Mouse (Mus musculus) heart, embryonic 16.5 days (tissue): Measurements from ENCODE around the gene Rfx4. TPM values are rescaled to one million over a fixed set of nuclear protein-coding genes. Genes with fewer than 3 reads are reported as not detected.

Experiments used
- ATAC-seq: fragments of 200-750 bp; cut with Nextera tagmentation; replicated peaks from 2 replicates; pipeline ENCODE4 v1.8.0; 2017; ENCODE audit warnings: moderate number of reproducible peaks; ENCODE audit not compliant: insufficient read depth, low FRiP score; ENCODE audit errors: extremely low read depth
- H3K27ac ChIP-seq: fragments of 300-500 bp; sonication (generic); 2 replicates; pipeline ENCODE4 v1.5.1; 2014; ENCODE audit warnings: mild to moderate bottlenecking, low read length, control low read depth, moderate library complexity
- H3K27me3 ChIP-seq: fragments of 300-500 bp; sonication (generic); 2 replicates; pipeline ENCODE4 v1.6.1; 2014; ENCODE audit warnings: low read length, mixed read lengths; ENCODE audit not compliant: control insufficient read depth, insufficient read depth
- H3K36me3 ChIP-seq: fragments of 300-500 bp; sonication (generic); 2 replicates; pipeline ENCODE4 v1.6.1; 2014; ENCODE audit not compliant: control insufficient read depth, insufficient read depth
- H3K4me1 ChIP-seq: fragments of 300-500 bp; sonication (generic); 2 replicates; pipeline ENCODE4 v1.6.1; 2014; ENCODE audit warnings: low read length, mixed read lengths; ENCODE audit not compliant: control insufficient read depth, insufficient read depth
- H3K4me2 ChIP-seq: fragments of 300-500 bp; sonication (generic); 2 replicates; pipeline ENCODE4 v1.6.1; 2014; ENCODE audit warnings: low read depth, mild to moderate bottlenecking, control low read depth, low read length
- H3K4me3 ChIP-seq: fragments of 300-500 bp; sonication (generic); 2 replicates; pipeline ENCODE4 v1.5.1; 2014; ENCODE audit warnings: mild to moderate bottlenecking, control low read depth, low read length
- H3K9ac ChIP-seq: fragments of 300-500 bp; sonication (generic); 2 replicates; pipeline ENCODE4 v1.6.1; 2014; ENCODE audit warnings: low read length, control low read depth
- H3K9me3 ChIP-seq: fragments of 300-500 bp; sonication (generic); replicated peaks from 2 replicates; pipeline ENCODE4 v1.6.1; 2016; ENCODE audit warnings: low read length; ENCODE audit not compliant: control insufficient read depth
- WGBS: fragments of 180-500 bp; shearing (Covaris S2); extraction: QIAGEN DNeasy Blood & Tissue Kit; methylation state at CpG from one replicate; pipeline ENCODE4 v1.1.7; 2014; 5-methylcytosine and 5-hydroxymethylcytosine counted together
- polyA plus RNA-seq: library from polyadenylated mRNA; unstranded; fragments of >200 nt; fragmentation: Nextera tagmentation; extraction: Ambion mirVana; gene quantifications from 2 replicates; pipeline ENCODE4 v1.2.1, GENCODE M21; 2015

Gene Rfx4
- polyA plus RNA-seq, 1 experiment from 2014 or later = 0.04 TPM

DNA sequence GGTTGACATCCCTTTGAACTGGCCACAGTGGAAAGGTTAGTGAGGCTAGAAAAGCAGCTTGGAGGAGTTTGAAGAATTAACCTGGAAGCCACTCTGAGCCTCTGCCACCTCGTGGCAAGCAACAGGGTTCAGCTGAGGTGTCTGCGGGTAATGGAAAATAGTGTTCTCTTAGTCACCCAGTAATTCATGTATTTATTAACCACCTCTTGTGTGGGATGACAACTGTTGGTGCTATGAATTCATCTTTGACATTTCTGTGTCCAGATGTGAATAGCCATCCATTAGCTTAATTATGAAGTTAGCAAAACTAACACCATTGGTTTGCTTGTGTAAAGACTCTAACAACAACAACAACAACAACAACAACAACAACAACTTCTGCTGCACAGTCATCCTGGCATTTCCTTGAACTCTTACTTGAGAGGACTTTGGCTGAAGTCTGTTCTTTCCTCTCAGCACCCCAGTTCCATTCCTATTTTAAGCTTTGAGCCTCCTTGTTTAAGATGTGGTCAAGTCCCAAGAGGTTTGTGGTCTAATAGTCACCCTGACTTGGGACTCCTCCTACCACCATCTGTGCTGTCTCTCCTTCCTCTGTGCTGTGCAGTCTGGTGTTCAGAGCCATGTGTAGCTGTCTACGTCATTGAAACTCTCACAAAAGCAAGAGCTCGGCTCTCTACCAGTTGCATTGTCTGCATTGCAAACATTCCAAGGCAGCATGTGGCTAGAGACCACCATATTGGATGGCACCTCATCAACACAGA, 60.0 kb downstream of the Rfx4 start:
- H3K9me3 ChIP-seq = no peaks in the 10 kb centered on the region
- H3K4me2 ChIP-seq = no peak overlapping the region
- no peak overlapping the region for H3K9ac ChIP-seq
- no peak overlapping the region for H3K27ac ChIP-seq
- ATAC-seq = no peak
- WGBS = 53% methylated on average over 4 of the region's 4 CpGs
- no peaks in the 10 kb centered on the region for H3K27me3 ChIP-seq
- no peaks in the 10 kb centered on the region for H3K36me3 ChIP-seq
- peaks cover 2% of the 10 kb centered on the region; the same call in 1 of the 2 replicates for H3K4me1 ChIP-seq
- H3K4me3 ChIP-seq = no peak overlapping the region

DNA sequence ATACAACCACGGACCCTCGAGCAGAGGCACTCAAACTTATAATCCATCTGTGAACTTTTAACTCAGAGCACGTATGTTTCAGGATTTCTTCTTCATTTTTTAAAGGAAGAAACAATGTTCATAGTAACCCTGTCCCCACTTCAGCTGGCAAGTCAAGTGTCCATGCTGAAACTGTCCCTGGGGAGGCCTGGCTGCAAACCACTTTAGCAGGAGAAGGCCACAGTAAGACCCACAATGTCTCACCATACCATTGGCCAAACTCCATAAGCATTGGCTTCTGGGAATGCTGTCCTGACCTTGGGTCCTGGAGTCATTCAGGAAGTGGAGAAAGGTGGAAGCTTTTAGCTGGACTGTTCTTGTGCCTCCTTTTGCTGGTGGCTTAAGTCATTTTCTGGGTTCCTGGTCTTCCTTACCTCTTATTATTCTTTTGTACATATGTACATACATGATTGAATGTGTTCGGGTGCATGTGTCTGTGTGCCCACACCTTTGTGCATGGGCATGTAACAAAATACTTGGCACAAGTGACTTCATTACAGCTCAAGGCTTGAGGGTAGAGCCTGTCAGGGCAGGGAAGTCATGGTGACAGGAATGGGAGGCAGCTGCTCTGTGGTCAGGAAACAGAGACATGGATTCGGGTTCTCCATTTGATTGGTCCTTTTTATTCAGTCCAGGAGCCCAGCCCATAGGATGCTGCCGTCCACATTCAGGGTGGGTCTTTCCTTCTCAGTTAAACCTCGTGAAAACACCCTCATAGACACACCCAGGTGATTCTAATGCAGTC, 61.4 kb downstream of the Rfx4 start:
- no peaks in the 10 kb centered on the region for H3K36me3 ChIP-seq
- no peak overlapping the region for H3K9ac ChIP-seq
- H3K4me3 ChIP-seq = no peak overlapping the region
- H3K9me3 ChIP-seq = no peaks in the 10 kb centered on the region
- no peak overlapping the region for H3K27ac ChIP-seq
- H3K4me2 ChIP-seq = no peak overlapping the region
- peaks cover 2% of the 10 kb centered on the region; the same call in 1 of the 2 replicates for H3K4me1 ChIP-seq
- 80% methylated on average over 7 of the region's 7 CpGs for WGBS
- ATAC-seq = no peak
- H3K27me3 ChIP-seq = no peaks in the 10 kb centered on the region

DNA sequence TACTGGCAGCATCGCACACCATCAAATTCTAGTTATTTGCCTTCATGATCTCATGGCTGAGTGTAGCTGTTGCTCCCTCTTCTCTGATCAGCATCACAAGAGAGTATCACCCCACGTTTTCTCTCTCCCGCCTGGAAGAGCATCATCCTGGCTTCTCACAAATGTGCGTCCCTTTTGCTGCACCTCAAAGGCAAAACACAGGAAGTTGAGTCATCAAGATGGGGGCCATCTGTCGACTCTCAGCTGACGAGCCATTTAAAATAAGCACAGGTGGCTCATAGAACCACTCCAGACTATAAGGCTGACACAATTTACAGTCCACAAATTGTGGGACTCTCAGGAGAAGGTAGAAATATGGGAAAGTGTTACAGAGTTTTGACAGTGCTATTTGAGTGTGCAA, 63.8 kb downstream of the Rfx4 start:
- no peak overlapping the region for H3K27ac ChIP-seq
- peaks cover 2% of the 10 kb centered on the region; the same call in 1 of the 2 replicates for H3K4me1 ChIP-seq
- H3K4me2 ChIP-seq = no peak overlapping the region
- no peak overlapping the region for H3K9ac ChIP-seq
- H3K36me3 ChIP-seq = no peaks in the 10 kb centered on the region
- no peak overlapping the region for H3K4me3 ChIP-seq
- WGBS = 55% methylated on average over 6 of the region's 6 CpGs
- H3K27me3 ChIP-seq = no peaks in the 10 kb centered on the region
- no peak for ATAC-seq
- H3K9me3 ChIP-seq = no peaks in the 10 kb centered on the region

DNA sequence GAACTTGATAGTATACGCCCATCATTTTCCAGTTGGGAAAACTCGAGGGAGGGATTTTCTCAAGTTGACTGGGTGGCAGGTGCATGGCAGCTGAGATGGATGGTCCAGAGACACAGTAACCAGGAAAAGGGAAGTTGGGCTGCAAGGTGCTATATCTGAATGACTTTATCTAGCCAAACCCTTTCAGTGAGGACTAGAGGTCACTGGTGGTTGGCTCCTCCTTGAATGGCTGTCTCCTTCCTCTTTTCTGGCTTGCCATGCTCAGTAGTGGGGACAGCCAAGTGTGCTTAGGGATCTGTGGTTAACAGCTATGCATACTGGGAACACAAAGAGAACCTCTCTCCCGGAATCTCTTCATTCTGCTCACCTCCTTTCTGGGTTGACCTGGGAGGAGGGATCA, 64.4 kb downstream of the Rfx4 start:
- Histone ChIP-seq H3K27me3 (no peaks in the 10 kb centered on the region), H3K36me3 (no peaks in the 10 kb centered on the region), H3K4me2 (no peak overlapping the region), H3K27ac (no peak overlapping the region), H3K4me3 (no peak overlapping the region), H3K9me3 (no peaks in the 10 kb centered on the region), H3K9ac (no peak overlapping the region), H3K4me1 (peaks cover 2% of the 10 kb centered on the region; the same call in 1 of the 2 replicates)
- ATAC-seq = no peak
- 66% methylated on average over 3 of the region's 3 CpGs for WGBS

DNA sequence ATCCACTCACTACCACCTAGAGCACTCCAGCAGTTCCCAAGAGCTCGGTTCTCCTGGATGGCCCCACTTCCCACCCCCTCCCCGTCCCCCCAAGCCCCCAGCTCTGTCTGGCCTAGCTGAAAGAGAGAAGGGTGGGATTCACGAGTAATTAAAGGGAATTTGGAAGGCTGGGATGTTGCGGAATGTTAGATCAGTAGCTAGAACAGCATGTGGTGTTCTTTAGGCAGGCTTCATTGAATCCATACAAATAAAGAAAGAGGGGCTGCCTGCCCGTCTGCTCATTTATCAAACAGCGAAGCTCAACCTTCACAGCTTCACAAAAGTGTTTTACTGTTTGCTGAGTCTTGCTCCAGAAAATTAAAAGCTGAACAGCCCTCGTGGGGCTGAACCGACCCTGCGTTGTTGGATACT, 66.9 kb downstream of the Rfx4 start:
- WGBS = 57% methylated on average over 9 of the region's 9 CpGs
- ATAC-seq = no peak
- H3K27me3 ChIP-seq = no peaks in the 10 kb centered on the region

DNA sequence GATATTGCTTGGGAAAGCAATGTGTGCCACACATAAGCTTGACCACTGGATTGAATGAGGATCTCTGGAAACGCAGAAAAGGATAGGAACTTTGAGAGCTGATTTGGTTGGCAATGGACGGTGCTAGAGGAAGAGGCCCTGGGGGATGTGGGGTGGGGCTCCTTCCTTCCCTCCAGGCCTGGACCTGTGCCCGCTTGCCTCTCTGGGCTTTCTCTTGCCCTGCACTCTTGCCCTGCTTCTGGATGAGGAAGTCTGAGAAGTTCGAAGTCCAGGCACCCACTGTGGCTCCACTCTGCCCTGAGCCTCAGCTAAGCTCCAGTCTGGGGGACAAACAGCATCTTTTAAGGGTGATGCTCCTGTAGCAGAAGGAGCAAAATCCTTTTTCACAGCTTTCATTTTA, 67.8 kb downstream of the Rfx4 start:
- Histone ChIP-seq H3K9me3 (no peaks in the 10 kb centered on the region), H3K9ac (no peak overlapping the region), H3K4me1 (no peaks in the 10 kb centered on the region), H3K4me3 (no peak overlapping the region), H3K27me3 (no peaks in the 10 kb centered on the region), H3K27ac (no peak overlapping the region), H3K4me2 (no peak overlapping the region), H3K36me3 (no peaks in the 10 kb centered on the region)
- 35% methylated on average over 4 of the region's 4 CpGs for WGBS
- ATAC-seq = no peak

More for the DNA sequence above, 66.9 kb downstream of the Rfx4 start:
- no peak overlapping the region for H3K9ac ChIP-seq
- H3K4me2 ChIP-seq = no peak overlapping the region
- no peak overlapping the region for H3K27ac ChIP-seq
- no peaks in the 10 kb centered on the region for H3K36me3 ChIP-seq
- no peaks in the 10 kb centered on the region for H3K4me1 ChIP-seq
- H3K4me3 ChIP-seq = no peak overlapping the region
- no peaks in the 10 kb centered on the region for H3K9me3 ChIP-seq

DNA sequence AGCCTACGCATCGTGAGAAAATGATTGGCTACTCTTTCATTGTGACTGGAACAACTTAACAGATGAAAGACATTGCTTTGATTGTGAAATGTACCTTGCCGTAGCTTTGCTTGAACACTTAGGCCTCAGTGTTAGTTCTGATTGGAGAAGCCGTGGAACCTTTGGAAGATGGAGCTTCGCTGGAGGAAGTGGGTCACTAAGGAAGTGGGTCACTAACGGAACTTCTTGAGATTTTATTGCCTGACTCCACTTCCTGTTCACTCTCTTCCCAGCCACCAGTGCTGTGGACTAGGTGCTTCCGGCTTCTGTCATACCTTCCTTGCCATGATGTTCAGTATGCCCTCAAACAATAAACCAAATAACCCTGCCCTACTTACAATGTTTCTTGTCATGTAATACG, 73.1 kb downstream of the Rfx4 start:
- H3K9ac ChIP-seq = no peak overlapping the region
- no peaks in the 10 kb centered on the region for H3K9me3 ChIP-seq
- no peaks in the 10 kb centered on the region for H3K27me3 ChIP-seq
- WGBS = 72% methylated on average over 8 of the region's 8 CpGs
- no peak overlapping the region for H3K27ac ChIP-seq
- ATAC-seq = no peak
- no peaks in the 10 kb centered on the region for H3K4me1 ChIP-seq
- H3K4me3 ChIP-seq = no peak overlapping the region
- H3K36me3 ChIP-seq = no peaks in the 10 kb centered on the region
- no peak overlapping the region for H3K4me2 ChIP-seq

DNA sequence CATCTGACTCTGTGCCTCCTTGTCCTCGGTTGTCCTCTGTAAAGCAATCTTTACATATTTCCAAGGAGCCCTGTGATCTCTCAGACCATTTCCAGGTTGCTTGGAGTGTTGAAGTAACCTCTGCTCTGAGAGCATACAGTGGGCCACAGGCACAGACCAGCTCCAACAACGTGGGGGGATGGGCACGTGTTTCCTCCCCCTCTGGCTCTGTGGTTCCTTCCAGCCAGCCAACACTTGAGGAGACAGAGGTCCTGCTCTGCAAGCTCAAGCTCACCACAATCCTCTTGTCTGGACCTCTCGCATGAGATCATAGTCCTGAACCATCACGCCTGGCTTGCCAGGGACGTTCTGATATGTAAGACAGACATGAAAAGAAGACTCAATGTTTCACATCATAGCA, 79.7 kb downstream of the Rfx4 start:
- no peak overlapping the region for H3K4me3 ChIP-seq
- no peak for ATAC-seq
- H3K36me3 ChIP-seq = no peaks in the 10 kb centered on the region
- no peak overlapping the region for H3K27ac ChIP-seq
- 48% methylated on average over 6 of the region's 6 CpGs for whole genome bisulfite sequencing
- H3K27me3 ChIP-seq = no peaks in the 10 kb centered on the region
- H3K4me2 ChIP-seq = no peak overlapping the region
- H3K9ac ChIP-seq = no peak overlapping the region
- no peaks in the 10 kb centered on the region for H3K4me1 ChIP-seq
- no peaks in the 10 kb centered on the region for H3K9me3 ChIP-seq

DNA sequence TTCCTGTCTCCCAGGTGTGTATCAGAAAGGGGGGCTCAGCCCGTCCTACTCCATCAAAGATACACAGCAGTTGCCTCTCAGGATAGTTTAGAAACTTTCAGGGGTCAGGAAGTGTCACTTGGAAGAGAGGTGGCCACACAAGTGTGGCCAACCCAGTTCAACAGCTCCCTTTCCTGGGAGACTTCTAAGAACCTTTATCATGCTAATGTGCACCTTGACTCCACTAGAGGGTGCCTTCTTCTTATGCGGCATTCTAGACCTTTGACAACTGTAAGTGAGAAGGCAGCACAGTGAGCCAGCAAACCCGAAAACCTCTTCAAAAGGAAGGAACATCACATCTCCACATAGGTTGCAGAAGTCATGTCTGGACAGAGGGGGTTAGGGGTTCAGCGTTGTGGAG, 80.2 kb downstream of the Rfx4 start:
- no peaks in the 10 kb centered on the region for H3K27me3 ChIP-seq
- H3K36me3 ChIP-seq = no peaks in the 10 kb centered on the region
- no peak overlapping the region for H3K4me3 ChIP-seq
- H3K4me1 ChIP-seq = no peaks in the 10 kb centered on the region
- no peak overlapping the region for H3K27ac ChIP-seq
- 9% methylated on average over 4 of the region's 4 CpGs for WGBS
- H3K4me2 ChIP-seq = no peak overlapping the region
- ATAC-seq = 0 out of 2 replicates have a peak, but pooled peaks have one; percentile 14
- no peaks in the 10 kb centered on the region for H3K9me3 ChIP-seq
- no peak overlapping the region for H3K9ac ChIP-seq
